11 mouse cellular contexts compared by ENCODE assay signal in the genomic region with DNA sequence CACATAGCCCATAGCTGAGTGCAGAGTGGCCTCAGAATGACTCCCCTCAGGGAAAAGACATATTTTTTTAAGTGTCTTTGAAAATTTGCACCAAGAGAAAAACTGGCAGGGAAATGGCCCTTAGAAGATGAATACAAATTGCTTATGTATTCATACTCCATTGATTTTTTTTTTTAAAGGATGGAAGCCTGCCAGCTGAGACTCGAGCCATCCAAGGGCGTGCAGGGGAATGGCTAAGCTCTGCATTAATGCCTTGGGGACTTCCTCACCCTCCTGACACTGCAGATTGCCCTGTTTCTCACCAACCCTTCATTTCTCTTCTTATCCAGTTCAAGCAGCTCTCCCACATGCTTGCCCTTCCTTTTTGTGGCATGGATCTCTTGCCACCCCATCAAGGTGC.
"Had no signal": no experiment of that assay in that cellular context is flagged by ENCODE, and none has a peak within 500 bp of the region (broad histone marks: within the 10 kb centered on the region; RNA-seq: fewer than 3 reads in every experiment).

No protein-coding gene starts in this region.

- H3K27me3 ChIP-seq: liver, embryonic 13.5 days had no signal

- ATAC-seq: liver, postnatal 0 days had no signal

- H3K9ac ChIP-seq: limb, embryonic 12.5 days; liver, embryonic 13.5 days; liver, postnatal 0 days had no signal

- H3K9me3 ChIP-seq: limb, embryonic 12.5 days; liver, embryonic 13.5 days had no signal

- H3K4me2 ChIP-seq: limb, embryonic 12.5 days; liver, embryonic 13.5 days had no signal

- DNase-seq: kidney, adult 11 months; kidney, postnatal 10 days; kidney, postnatal 4 days; liver; liver, embryonic 13.5 days; liver, postnatal 0 days; right cerebral cortex, adult 18-20 months; right cerebral cortex, postnatal 25 days; thymus, postnatal 36 days had no signal

- H3K36me3 ChIP-seq: limb, embryonic 12.5 days had no signal

- H3K27ac ChIP-seq: layer of hippocampus, adult 2 months; limb, embryonic 12.5 days; liver, embryonic 13.5 days had no signal

- H3K4me3 ChIP-seq: layer of hippocampus, adult 2 months; limb, embryonic 12.5 days; liver, embryonic 13.5 days had no signal

- H3K4me1 ChIP-seq: limb, embryonic 12.5 days; liver, embryonic 13.5 days had no signal
